Mouse (Mus musculus): ENCODE results near the gene Alox12. TPM values are rescaled to one million over a fixed set of nuclear protein-coding genes. Genes with fewer than 3 reads are reported as not detected.
A peak's percentile ranks its signal among the peaks of the same experiment; 100 is the strongest.

Gene Alox12
- total and polyA plus RNA-seq, 3 experiments = 1.3 to 1.7 (median 1.6) TPM

DNA sequence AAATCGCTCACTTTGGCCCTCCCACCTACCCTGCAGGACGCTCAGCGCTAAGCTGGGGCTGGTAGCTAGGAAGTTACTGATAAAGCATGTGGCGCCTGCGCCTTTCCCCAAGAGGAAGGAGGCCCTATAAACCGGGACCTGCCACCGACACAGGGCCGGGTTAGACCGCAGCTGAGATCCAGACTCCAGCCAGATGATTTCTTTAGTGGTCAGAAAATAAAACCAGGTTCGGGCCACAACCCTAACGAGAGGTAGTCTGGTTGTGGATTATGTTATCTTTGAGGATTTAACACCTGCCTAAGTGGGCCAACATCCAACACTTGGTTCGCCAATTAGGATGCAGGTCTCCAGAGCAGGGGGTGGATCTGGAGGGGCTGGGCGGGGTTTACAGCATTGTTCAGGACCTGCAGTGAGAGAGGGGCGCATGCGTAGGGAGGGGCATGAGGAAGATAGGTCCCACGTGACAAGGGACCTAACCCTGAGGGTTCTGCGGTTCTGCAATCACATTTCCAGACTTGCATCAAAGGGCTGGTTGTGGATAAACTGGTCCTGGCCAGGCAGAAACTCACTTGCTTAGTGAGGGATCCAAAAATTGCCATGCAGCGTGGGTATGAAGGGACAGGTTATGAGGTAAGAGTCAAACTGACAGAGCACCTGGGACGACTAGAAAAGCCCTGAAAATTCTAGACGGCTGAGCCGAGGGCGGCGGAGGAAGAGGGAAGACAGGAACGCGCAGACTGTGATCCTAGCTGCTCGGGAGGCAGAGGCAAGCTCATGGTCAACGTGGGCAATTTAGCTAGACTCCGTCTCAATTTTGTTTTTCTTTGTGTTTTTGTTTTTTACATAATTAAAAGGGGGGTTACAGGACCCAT, 34.2 kb downstream of the Alox12 start, which contains the start of gene Slc16a13:
Gene Slc16a13, minus strand, starts transcription at position 334 of the 872 bp plus-strand sequence.
- peak; percentile 96 for DNase-seq

- DNase-seq = no peak
Measured at GRCm38 (mm10) chr11:70220323-70220722, 34.8 kb downstream of the Alox12 start.

- DNase-seq = no peak
Measured at GRCm38 (mm10) chr11:70219873-70220272, 35.3 kb downstream of the Alox12 start.

GRCm38 (mm10) chr11:70218741-70219470, 36.2 kb downstream of the Alox12 start:
- peak; percentile 44 for DNase-seq

GRCm38 (mm10) chr11:70218039-70218438, 37.1 kb downstream of the Alox12 start:
- DNase-seq = no peak

DNA sequence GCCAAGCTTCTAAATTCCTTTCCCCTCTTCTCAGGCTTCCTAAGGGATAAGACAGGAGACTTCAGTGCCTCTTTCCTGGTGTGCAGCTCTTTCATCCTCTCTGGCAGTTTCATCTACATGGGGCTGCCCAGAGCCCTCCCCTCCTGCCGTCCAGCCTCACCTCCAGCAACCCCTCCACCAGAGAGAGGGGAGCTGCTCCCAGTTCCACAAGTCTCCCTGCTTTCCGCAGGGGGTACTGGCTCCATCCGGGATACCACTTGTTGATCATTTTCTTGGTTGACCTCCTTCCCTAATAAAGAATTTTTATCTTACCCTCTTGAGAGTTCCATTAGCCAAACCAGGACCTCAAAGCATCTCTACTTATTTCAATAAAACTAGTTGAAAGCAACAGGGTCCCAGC, 39.0 kb downstream of the Alox12 start:
- DNase-seq = no peak

GRCm38 (mm10) chr11:70215301-70215700, 39.9 kb downstream of the Alox12 start:
- DNase-seq = no peak

- no peak for DNase-seq
Measured at GRCm38 (mm10) chr11:70214856-70215209, 40.3 kb downstream of the Alox12 start.

- peak; percentile 61 for DNase-seq
Measured at GRCm38 (mm10) chr11:70214191-70214855, 40.8 kb downstream of the Alox12 start.

DNA sequence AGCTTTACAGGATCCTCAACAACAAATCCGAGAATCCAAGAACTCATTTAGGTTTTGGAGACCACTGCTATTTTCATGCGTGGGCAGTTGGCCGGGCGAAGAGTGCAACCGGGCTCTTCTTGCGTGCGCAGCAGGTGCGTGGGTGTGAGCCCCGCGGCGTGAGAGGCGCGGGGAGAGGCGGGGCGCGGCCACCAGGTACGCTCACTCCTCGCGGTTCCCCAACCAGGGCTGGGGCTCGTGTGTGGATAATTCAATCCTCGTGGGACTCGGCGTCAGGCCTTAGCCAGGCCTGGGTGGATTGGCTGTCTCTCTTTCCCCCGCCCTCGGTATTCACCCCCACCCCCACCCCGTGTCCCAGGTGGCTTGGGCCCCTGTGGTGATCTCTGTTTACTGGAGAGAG, 41.4 kb downstream of the Alox12 start:
- DNase-seq = no peak

GRCm38 (mm10) chr11:70212896-70213295, 42.3 kb downstream of the Alox12 start:
- peak; percentile 76 for DNase-seq

DNA sequence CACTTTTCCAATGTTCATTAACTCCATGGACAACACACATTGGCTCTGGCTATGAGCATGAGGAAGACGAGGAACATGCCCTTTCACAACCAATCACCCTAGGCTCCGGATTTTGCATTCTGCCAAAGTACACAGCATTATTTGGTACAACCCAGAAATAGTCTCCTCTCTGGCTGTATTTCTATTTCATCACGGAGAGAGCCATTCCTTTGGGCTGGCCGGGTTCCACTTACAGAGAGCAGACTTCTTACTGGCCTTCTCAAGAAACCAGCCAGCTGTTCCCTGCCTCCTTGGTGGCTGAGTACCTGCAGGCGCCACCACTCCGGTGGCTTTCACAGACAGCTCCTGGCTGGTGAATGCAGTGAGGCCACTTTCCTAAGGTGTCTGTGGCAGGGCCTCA, 42.7 kb downstream of the Alox12 start, which contains the start of gene Slc16a11:
Gene Slc16a11, plus strand, starts transcription at position 330 of the 400 bp plus-strand sequence.
- DNase-seq = no peak

DNA sequence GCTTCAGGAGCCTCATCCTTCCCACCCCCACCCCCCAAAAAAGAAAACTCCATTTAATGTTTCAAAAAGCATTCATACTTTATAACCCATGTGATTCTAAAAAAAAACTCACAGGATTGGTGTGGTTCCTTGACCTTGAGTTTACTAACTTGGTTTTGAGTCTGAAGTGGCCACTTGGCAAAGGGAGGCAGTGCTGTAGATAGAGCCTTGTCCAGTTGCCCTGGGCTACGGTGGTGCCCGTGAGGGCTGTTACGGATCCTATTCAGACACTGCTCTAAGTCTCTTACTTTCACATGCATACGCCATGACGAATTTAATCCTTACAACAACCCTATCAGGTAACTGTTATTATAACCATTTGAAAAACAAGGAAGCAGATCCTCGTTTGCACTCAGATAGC, 43.2 kb downstream of the Alox12 start:
- DNase-seq = no peak

DNA sequence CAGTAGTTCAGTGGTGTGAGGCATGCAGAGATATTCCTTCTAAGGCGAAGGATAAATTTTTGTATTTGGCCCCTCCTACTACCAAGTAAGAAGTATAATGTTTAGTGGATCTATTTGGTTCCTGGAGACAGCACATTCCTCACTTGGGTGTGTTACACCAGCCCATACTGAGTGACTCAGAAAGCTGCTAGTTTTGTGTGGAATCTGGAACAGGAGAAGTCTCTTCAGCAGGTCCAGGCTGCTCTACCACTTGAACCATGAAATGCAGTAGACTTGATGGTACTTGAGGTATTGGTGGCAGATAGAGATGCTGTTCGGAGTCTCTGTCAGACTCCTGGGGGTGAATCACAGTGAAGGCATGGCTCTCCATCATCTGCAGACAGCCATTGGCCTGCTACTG, 44.5 kb downstream of the Alox12 start:
- DNase-seq = no peak

DNA sequence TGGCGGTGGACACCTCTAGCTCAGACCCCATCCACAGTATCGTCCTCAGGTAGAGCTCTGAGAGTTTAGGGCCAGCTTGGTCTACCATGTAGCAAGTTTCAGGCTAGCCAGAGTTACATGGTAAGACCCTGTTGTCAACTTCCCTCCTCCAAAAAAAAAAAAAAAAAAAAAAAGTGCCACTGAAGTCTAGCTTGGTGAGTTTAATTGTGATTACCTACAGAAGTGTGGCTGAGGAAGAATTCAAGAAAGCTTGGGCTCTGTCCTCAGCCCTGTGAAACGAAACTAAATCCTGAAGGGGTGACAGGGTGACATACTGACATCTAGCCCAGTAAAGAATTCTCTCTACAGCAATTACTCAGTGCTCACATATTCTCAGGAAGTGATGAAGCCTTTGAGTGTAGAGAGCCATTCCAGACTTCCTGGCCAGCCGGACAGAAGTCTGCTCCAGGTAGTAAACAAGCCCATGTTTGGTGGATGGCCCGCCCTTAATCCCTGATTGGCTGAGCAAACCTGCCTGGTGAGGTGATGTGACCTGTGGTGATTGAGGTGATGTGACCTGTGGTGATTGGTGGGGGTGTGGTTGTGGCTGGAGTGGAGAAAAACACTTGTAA, 46.3 kb downstream of the Alox12 start:
- no peak for DNase-seq

- DNase-seq = no peak
Measured at GRCm38 (mm10) chr11:70207283-70207682, 47.9 kb downstream of the Alox12 start.

DNA sequence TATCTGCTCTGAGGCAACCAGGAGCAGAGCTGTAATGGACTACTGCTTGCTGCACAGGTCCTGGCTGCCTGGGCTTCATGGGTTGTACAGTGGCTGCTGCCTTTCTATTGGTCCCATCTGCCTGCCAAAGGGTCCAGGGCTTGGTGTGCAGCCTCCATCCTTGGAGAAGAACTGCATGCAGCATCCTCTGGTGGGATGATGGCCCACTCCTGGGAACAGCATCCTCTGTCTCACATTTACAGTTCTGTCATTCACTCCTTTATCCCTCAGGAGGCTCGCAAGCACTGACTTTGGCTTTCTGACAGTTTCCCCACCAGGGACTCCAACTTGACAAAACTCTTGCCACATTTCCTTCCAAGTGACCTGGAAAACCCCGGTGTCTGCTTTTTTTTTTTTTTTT, 48.4 kb downstream of the Alox12 start:
- DNase-seq = no peak

DNA sequence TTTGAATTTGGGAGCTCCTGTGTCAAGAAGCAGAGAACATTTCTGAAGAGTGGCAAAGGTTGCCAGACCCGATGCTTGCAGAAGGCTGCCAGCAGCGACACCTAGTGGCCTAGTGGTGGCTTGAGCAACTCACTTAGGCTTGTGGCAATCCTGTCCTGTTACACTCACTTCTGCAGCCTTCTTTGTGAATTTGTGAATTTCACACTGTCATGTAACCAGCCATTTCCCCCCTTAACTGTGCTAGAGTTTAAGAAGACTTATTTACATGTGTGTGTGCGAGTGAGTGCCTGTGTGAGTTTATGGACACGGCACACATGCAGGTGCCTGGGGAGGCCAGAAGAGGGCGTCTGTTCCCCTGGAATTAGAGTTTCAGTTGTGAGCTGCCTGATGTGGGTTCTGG, 53.5 kb downstream of the Alox12 start:
- DNase-seq = peak; percentile 84

DNA sequence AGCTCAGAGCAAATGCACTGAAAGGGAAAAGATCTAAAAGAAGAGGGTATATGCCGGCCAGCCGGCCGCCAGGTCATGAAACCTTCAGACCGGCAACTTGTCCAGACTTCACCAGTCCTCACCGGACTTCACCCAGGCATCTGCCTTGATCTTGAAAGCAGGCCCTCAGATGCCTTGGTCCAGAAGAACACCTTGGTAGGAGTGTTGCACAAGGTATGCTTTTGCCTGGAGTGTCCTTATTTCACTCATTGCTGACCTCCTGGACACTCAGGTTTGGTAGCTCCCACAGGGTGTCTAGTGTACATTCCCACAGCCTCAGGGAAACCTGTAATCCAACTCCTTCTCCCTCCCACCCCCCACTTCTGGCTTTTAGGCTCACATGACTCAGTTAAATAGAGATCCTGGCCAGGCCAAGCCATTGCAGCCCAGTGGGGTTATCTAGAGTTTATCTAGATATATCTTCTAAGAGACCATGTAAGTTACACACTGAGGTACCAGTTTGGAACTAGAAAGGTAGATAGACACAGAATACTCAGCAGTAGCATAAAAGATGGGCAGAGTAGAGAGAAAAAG, 55.0 kb downstream of the Alox12 start:
- no peak for DNase-seq

- no peak for DNase-seq
Measured at GRCm38 (mm10) chr11:70199107-70199506, 56.0 kb downstream of the Alox12 start.

DNA sequence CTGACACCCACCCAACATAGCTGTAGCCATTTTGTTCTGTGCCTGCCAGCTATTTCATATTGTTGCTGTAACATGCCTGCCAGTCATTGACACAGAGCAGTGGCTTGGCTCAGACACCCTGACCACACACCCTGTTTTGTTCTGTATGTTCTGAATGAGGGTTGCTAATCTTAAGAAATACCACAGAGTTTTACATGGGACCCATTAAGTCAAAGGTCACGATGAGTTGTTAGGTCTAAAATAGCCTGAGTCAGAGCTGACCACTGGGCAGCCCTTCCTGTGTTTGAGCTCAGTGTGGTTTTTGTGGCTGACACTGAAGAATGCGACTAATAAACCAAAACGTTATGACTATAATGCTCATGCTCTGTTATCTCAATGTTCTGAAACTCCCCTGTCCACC, 56.8 kb downstream of the Alox12 start:
- peak; percentile 37 for DNase-seq
